Mouse (Mus musculus) limb, embryonic 11.5 days (tissue): Measurements from ENCODE around the gene Kcnj1. TPM values are rescaled to one million over a fixed set of nuclear protein-coding genes. Genes with fewer than 3 reads are reported as not detected.

Experiments
- ATAC-seq: fragments of 200-750 bp; cut with Nextera tagmentation; 2 replicates; pipeline ENCODE4 v1.8.0; 2017; ENCODE audit warnings: low read depth; ENCODE audit not compliant: insufficient number of reproducible peaks, low FRiP score, low TSS enrichment
- DNase-seq: peaks from one replicate; pipeline ENCODE4 v3.0.0-alpha.2; 2015; ENCODE audit warnings: low spot score
- H3K27ac ChIP-seq: fragments of 300-500 bp; sonication (generic); replicated peaks from 2 replicates; pipeline ENCODE4 v1.5.1; 2014; ENCODE audit warnings: low read depth, mild to moderate bottlenecking, low read length
- H3K27me3 ChIP-seq: fragments of 300-500 bp; sonication (generic); 2 replicates; pipeline ENCODE4 v1.6.1; 2014; ENCODE audit warnings: mild to moderate bottlenecking, low read length, mixed read lengths; ENCODE audit not compliant: control insufficient read depth, insufficient read depth
- H3K36me3 ChIP-seq: fragments of 300-500 bp; sonication (generic); 2 replicates; pipeline ENCODE4 v1.6.1; 2014; ENCODE audit warnings: mild to moderate bottlenecking, low read length, moderate library complexity, mixed read lengths; ENCODE audit not compliant: control insufficient read depth, insufficient read depth
- H3K4me1 ChIP-seq: fragments of 300-500 bp; sonication (generic); 2 replicates; pipeline ENCODE4 v1.6.1; 2014; ENCODE audit warnings: low read length, mixed read lengths; ENCODE audit not compliant: control insufficient read depth, insufficient read depth
- H3K4me2 ChIP-seq: fragments of 300-500 bp; sonication (generic); 2 replicates; pipeline ENCODE4 v1.6.1; 2014; ENCODE audit warnings: low read depth, mild to moderate bottlenecking, moderate library complexity; ENCODE audit not compliant: severe bottlenecking
- H3K4me3 ChIP-seq: fragments of 300-500 bp; sonication (generic); 2 replicates; pipeline ENCODE4 v1.5.1; 2014; ENCODE audit warnings: low read depth, low read length
- H3K9ac ChIP-seq: fragments of 300-500 bp; sonication (generic); 2 replicates; pipeline ENCODE4 v1.6.1; 2014; ENCODE audit warnings: mild to moderate bottlenecking, low read length
- H3K9me3 ChIP-seq: fragments of 300-500 bp; sonication (generic); 2 replicates; pipeline ENCODE4 v1.6.1; 2016; ENCODE audit warnings: low read length; ENCODE audit not compliant: control insufficient read depth
- WGBS: fragments of 180-500 bp; shearing (Covaris S2); extraction: QIAGEN DNeasy Blood & Tissue Kit; methylation state at CpG from one replicate; pipeline ENCODE4 v1.1.7; 2014; 5-methylcytosine and 5-hydroxymethylcytosine counted together
- polyA plus RNA-seq: library from polyadenylated mRNA; unstranded; fragments of >200 nt; fragmentation: Nextera tagmentation; extraction: Ambion mirVana; gene quantifications from 2 replicates; pipeline ENCODE4 v1.2.1, GENCODE M21; 2014

Kcnj1 gene
- polyA plus RNA-seq, 1 experiment from 2014 or later = not detected

- Histone ChIP-seq H3K4me1 (no peaks in the 10 kb centered on the region), H3K9ac (no peak overlapping the region), H3K27me3 (no peaks in the 10 kb centered on the region), H3K4me3 (no peak overlapping the region), H3K27ac (no peak overlapping the region), H3K36me3 (no peaks in the 10 kb centered on the region), H3K4me2 (no peak overlapping the region), H3K9me3 (no peaks in the 10 kb centered on the region)
- WGBS = 84% methylated on average over 5 of the region's 5 CpGs
- no peak for ATAC-seq
- DNase-seq = no peak
Observed at GRCm38 (mm10) chr9:32376863-32377590, 4.7 kb downstream of the Kcnj1 start.

DNA sequence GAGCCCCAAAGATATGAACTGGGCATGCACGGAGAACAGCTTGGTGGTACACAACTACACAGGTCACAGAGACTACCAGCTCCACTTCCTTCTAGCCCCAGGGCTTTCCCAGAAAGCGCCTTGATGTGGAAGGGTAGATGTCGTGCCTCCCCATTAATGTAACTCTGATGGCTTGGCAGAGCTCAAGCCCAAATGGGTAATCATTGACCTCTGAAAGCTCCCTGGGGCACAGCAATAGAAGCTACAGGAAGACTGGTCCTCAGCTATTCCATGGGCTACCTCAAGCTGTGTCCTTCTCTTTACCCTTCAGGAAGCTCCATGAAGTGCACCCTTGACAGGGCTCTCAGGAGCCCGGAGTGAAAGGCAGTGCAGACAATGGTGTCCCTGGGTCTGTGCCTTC is 12.6 kb downstream of the Kcnj1 start:
- 78% methylated on average over 4 of the region's 4 CpGs for WGBS
- H3K27ac ChIP-seq = no peak overlapping the region
- H3K9me3 ChIP-seq = no peaks in the 10 kb centered on the region
- no peak overlapping the region for H3K9ac ChIP-seq
- ATAC-seq (no peak), DNase-seq (no peak)
- H3K4me1 ChIP-seq = no peaks in the 10 kb centered on the region
- no peaks in the 10 kb centered on the region for H3K36me3 ChIP-seq
- H3K4me2 ChIP-seq = no peak overlapping the region
- no peaks in the 10 kb centered on the region for H3K27me3 ChIP-seq
- no peak overlapping the region for H3K4me3 ChIP-seq

- no peak overlapping the region for H3K4me3 ChIP-seq
- no peak for DNase-seq
- no peak for ATAC-seq
- no peaks in the 10 kb centered on the region for H3K36me3 ChIP-seq
- no peaks in the 10 kb centered on the region for H3K4me1 ChIP-seq
- WGBS = 89% methylated on average over 1 of the region's 1 CpGs
- no peak overlapping the region for H3K4me2 ChIP-seq
- no peaks in the 10 kb centered on the region for H3K27me3 ChIP-seq
- no peak overlapping the region for H3K27ac ChIP-seq
- no peaks in the 10 kb centered on the region for H3K9me3 ChIP-seq
- no peak overlapping the region for H3K9ac ChIP-seq
Observed at GRCm38 (mm10) chr9:32388120-32388519, 15.8 kb downstream of the Kcnj1 start.

DNA sequence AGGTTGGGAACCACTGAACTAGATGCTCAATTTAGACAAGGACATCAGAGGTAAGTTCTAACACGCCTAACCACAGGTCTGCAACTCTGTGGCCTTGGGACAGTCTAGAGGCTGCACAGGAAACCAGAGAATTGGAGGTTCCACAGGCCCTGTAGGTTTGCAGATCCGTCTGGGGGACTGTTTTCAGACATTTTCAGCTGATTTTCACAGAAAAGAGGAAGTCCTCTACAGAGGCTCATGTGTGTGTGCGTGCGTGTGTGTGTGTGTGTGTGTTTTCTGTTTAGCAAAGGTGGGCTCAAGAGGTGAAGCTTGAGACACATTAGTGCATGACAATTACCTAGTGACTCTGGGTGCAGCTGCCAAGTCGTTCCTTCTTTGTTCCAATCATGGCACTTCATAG is 18.8 kb downstream of the Kcnj1 start:
- H3K9me3 ChIP-seq = no peaks in the 10 kb centered on the region

DNA sequence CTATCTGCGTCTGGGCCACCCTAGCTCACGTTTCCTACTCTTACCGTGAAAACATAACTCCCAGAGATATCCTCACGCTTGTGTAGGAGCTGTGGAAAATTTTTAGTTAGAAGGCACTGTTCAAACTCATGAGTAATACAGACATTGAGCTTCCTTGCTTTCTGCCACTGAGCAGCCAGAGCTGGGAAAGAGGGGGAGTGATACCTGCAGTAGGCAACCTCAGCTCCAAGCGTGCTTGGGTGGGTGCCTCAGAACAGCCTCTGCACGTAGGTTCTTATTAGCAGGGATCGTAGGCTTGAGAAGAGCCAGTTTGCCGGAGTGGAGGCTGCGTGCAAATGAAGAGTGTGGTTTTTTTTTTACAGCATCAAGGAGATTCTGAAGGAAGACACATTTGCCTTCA is 19.4 kb downstream of the Kcnj1 start:
- Histone ChIP-seq H3K4me3 (no peak overlapping the region), H3K27me3 (no peaks in the 10 kb centered on the region), H3K4me1 (no peaks in the 10 kb centered on the region), H3K4me2 (no peak overlapping the region), H3K27ac (no peak overlapping the region), H3K9ac (no peak overlapping the region), H3K9me3 (no peaks in the 10 kb centered on the region), H3K36me3 (no peaks in the 10 kb centered on the region)
- no peak for DNase-seq
- 87% methylated on average over 9 of the region's 9 CpGs for WGBS
- ATAC-seq = no peak

More for the DNA sequence above, 18.8 kb downstream of the Kcnj1 start:
- 83% methylated on average over 5 of the region's 5 CpGs for WGBS
- H3K4me1 ChIP-seq = no peaks in the 10 kb centered on the region
- no peak overlapping the region for H3K9ac ChIP-seq
- no peak overlapping the region for H3K27ac ChIP-seq
- H3K4me3 ChIP-seq = no peak overlapping the region
- H3K4me2 ChIP-seq = no peak overlapping the region
- no peaks in the 10 kb centered on the region for H3K36me3 ChIP-seq
- ATAC-seq (no peak), DNase-seq (no peak)
- H3K27me3 ChIP-seq = no peaks in the 10 kb centered on the region

DNA sequence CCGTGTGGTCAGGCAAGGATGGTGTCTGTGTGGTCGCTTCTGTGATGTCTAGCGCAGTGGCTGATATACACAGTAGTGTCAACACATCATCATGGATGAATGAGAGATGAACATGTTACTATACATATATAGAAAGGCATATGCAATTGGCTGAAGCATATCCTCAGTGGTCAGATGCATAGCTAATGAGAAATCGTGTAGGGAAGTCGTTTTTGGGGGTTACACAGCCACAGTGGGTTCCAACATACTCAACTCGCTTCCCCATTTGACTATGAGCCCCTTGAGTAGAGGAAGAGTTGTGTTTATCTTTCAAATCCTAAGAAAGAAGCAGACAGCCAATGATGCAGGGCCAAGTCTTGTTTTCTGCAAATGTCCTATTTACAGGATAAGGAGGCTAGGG is 20.4 kb downstream of the Kcnj1 start:
- no peak overlapping the region for H3K9ac ChIP-seq

DNA sequence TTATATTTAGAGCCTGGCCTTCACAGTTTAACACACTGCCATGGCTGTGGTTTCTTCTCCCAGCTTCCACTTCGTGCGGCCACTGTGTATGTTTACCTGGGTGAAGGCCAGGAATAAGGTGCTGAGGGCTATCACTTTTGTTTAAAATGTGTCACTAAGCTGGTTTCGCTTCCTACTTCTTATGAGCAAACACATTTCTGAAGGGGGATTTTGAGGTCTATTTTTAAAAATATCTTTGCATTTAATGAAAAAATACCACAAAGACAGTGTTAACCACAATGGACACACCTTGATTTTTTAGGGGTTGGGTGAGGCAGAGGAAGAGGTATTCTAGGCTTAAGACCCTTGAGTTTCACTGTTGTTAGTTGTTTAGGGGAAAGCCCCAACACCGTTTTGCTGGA is 22.5 kb downstream of the Kcnj1 start:
- no peak overlapping the region for H3K27ac ChIP-seq
- no peaks in the 10 kb centered on the region for H3K4me1 ChIP-seq
- no peaks in the 10 kb centered on the region for H3K9me3 ChIP-seq
- H3K4me3 ChIP-seq = no peak overlapping the region
- no peak overlapping the region for H3K9ac ChIP-seq
- WGBS = 95% methylated on average over 4 of the region's 4 CpGs
- no peaks in the 10 kb centered on the region for H3K36me3 ChIP-seq
- H3K4me2 ChIP-seq = no peak overlapping the region
- no peaks in the 10 kb centered on the region for H3K27me3 ChIP-seq
- ATAC-seq (no peak), DNase-seq (no peak)

More for the DNA sequence above, 20.4 kb downstream of the Kcnj1 start:
- no peak for DNase-seq
- Histone ChIP-seq H3K27me3 (no peaks in the 10 kb centered on the region), H3K4me3 (no peak overlapping the region), H3K4me1 (no peaks in the 10 kb centered on the region), H3K9me3 (no peaks in the 10 kb centered on the region), H3K27ac (no peak overlapping the region), H3K4me2 (no peak overlapping the region), H3K36me3 (no peaks in the 10 kb centered on the region)
- 85% methylated on average over 6 of the region's 6 CpGs for WGBS
- ATAC-seq = no peak

DNA sequence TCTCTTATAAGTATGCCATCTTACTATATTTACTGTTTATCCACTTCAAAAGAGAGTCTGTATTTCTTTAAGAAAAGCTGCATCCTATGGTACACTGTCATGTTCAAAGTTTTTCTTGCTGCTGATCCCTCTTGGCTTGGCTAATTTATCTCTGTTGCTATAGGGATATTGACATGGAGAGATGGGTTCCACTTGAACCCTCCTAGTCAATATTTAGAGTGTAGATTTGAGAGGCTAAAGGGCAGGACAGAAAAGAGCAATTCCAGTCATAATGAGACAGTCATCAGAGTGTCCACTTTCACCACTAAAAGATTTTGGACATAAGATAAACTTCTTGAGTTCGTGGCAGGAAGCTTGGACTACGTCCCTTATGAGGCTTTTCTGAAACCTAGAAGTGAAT is 27.9 kb downstream of the Kcnj1 start:
- Histone ChIP-seq H3K9me3 (no peaks in the 10 kb centered on the region), H3K9ac (no peak overlapping the region), H3K27me3 (no peaks in the 10 kb centered on the region), H3K27ac (no peak overlapping the region), H3K4me2 (no peak overlapping the region), H3K4me3 (no peak overlapping the region), H3K4me1 (peaks cover 4% of the 10 kb centered on the region; the same call in 1 of the 2 replicates), H3K36me3 (no peaks in the 10 kb centered on the region)
- DNase-seq (no peak), ATAC-seq (no peak)
- 87% methylated on average over 2 of the region's 2 CpGs for WGBS

DNA sequence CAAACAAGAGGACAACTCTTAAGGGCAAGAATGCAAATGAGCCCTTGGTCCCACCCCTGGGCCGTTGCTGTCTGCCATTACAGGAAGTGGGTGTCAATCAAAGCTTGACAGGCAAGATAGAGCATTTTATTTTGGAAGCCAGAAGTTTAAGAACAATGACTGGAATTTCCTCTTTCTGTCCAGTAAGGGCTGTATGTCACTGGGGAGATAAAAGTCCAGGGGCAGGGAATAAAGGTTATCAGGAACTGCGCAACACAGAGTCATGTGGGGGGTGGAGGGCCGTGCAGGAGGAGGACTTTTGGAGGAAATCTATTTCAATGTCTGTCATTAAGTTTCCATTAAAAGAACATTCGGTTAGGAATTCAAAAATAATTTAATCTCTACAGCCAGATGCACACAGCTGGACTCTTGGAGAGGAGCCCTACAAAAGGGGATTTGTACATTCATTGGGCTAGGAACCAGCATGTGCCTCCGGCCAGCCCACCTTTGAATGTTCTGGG is 28.4 kb downstream of the Kcnj1 start:
- no peak overlapping the region for H3K27ac ChIP-seq
- H3K4me1 ChIP-seq = peaks cover 4% of the 10 kb centered on the region; the same call in 1 of the 2 replicates
- H3K4me2 ChIP-seq = no peak overlapping the region
- H3K9ac ChIP-seq = no peak overlapping the region
- H3K36me3 ChIP-seq = no peaks in the 10 kb centered on the region
- whole genome bisulfite sequencing = 73% methylated on average over 5 of the region's 5 CpGs
- DNase-seq = no peak
- ATAC-seq = no peak
- H3K9me3 ChIP-seq = no peaks in the 10 kb centered on the region
- H3K4me3 ChIP-seq = no peak overlapping the region
- no peaks in the 10 kb centered on the region for H3K27me3 ChIP-seq
